Mouse (Mus musculus): ENCODE measurements at regions not wholly inside any gene's neighbourhood (a gene's known extent, or its start where the extent isn't known, plus 50 kb on each side); places are given as distances from the start of the nearest gene placed in this dataset.

DNA sequence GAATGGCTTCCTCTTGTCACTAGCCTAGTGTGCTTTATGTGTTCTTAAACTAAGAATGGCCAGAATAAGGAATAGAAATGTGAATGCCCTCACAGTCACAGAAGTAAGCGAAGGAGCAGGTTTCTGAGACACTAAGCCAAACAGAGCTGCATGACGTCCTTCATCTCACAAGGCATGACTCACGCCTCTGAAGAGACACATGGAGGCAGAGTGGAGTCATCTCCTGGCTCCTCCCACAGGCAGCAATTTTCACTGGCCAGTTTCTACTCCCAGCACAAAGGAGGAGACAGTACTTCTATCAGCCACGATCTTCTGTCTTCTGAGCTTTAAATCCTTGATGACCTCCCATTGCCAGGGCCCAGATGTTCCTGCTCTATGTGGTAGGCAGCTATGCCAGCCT, 291.3 kb upstream of the Rnf32 start:
- DNase-seq, result no peak

DNA sequence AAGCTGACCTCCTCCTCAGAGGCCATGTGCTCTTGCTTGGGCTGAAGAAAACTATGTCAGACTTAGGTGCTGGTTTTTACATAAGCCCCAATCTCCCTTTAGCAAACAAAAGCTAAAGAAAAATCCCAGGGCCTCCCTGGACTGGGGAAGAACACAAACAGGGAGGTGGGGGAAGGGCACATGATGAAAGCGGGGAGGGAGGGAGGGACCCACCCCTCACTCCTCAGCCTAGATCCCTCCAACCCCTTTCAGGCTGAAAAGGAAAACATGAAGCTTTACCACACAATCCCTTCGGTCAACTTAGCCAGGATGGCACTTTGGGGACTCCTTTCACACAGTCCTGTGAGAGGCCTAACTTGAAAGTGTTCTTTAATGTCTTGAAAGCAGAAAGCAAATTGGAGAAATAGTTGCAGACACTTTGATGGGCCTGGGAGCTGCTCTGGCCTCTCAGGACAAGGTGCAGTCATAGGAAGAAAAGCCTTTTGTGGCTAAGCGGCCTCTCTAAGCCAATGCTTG, 291.9 kb upstream of the Rnf32 start:
- DNase-seq, result no peak

DNA sequence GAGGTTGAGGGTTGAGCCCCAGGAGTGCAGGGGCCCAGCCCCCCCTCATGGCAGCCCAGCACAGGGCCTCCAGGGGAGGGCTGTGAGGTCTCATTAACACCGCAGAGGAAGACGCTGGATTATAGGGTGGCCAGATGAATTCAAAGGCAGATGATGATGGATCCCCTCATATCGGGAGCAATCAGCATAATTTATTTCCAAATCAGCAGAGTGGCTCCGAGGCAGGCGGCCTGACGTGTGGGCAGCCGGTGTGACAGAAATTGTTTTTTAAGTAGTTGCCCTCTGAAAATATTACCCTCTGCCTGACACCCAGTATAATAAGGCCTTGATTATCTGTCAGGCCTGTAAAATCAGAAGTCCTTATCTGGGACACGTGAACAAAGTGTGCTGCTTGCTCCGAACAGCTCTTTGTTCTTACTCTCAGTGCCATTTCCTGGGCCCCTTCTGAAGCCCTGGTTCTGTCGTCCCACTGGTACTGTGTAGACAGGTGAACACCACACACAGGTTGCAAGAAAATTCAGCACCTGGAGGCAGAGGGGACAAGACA, 303.0 kb upstream of the Rnf32 start:
- no peak for DNase-seq

DNA sequence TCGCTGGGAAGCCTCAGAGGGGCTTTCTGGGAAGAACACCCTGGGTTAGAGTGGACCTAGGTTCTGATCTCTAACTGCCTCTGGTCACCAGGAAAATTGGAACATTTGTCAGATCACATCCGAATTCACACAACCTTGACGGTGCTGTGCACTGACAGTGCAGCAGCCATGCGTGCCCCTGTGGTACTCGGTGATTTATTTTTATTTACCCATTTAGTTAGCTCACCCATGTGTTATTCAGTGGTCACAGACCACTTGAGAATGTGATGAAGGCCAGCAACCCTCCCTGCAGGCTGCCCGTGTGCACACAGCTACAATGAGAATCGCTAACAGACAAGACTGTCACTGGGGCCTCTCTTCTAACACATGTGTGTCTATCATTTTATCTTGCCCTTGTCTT, 303.8 kb upstream of the Rnf32 start:
- DNase-seq, result no peak

DNA sequence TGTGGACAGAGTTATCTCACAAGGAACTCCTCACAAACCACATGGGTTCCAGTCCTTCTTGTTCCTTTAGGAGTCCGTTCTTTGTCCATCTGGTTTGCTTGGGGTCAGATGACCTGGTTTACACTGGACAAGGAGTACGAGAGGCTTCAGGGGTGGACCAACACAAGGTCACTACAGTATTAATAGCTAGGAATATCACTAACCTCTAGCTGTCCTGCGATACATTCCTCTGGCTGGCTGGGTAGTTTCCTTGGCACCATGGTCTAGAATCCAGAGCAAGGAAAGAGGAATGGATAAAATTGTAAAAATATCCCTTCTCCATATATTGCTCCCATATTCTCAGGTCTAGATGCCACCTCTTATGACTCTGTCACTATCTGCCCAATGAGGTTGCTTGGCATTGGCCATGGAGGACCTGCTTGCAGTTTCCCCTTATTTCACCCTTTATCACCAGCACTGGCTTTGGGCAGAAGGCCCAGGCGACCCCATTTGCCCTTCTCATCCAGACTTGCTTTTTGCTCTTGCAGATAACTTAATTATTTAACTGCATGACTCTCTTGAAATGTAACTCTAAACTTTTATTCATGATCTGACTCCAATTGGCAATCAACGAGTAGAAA, 310.9 kb upstream of the Rnf32 start:
- no peak for DNase-seq

DNA sequence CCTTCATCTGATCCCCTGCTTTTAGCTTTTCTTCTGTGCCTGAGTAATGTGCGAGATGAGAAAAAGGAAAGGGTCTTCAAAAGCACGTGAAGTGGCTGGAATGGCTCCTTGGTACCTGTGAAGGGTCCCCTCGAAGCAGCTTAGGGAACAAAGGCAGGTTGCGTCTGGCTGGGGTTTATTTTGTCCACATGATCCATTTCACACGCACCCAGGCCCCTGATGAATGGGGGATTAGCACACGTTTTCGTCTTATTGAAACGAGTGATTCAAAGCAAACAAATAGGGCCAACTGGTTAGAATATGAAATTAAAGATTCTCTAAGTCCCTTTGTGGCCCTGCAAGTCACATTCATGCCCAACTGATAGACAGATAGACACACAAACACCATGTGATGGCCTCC, 319.6 kb upstream of the Rnf32 start:
- DNase-seq, result no peak

DNA sequence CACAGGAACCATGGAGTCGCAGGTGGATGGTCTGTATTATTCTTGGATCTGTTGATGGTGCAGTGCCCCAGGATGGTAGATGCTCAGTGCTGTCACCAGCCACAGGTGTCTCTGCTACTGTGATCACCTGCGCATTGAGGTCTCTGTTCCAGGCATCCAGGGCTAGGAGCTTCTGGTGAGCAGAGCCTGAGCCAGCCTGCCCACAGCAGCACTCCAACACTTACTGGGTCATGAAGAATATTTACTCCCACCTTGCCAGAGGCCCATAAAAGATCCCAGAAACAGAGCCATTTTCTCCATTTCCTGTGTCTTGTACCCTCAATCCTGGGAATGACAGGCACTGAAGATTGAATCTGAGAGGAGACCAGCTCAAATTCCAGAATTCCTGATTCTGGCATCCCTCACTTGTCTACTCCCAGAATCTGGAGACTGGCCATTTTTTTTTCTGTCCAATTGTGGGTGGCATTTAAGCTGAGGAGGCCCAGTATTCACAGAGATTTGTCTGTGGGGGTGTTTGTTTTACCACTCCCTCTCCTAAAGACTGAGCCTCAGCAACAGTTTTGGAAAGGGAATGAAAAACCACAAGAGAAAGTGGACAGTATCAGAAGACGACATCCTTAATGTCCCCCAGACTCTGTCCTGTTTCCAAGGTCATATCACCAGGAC, 322.1 kb upstream of the Rnf32 start:
- no peak for DNase-seq

DNA sequence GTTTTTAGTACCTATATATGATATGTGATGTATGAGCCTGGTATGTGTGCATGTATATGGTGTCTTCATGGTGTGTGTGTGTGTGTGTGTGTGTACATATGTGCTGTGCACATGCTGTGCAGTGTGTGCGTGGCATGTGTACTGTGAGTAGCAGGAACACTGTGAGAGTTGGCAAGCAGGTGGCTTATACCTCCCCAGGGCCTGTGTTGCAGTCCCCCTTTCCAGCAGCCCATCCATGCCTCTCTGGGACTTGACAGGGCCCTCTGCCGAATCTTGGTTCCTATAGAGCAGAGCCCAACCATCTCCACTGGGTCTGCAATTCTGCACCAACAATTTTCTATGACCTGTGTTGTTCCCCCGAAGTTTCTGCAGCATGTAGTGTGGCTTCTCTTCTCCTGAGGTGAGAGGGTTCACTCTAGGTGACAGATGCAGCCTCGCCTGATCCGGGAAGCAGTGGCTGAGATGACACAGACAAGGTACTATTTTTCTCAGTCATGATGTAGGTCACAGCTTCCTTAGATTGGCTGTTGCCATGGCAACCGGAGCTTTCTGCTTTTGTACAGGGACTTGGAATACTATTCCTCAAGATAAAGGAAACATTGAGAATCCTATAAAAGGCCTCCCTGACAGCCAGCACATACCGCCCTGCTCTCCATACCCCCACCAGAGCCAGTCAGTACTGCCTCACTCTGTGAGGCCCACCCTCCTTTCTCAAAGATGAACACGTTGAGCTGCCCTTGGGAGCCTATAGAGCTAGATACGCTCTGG, 336.0 kb upstream of the Rnf32 start:
- DNase-seq, result no peak

DNA sequence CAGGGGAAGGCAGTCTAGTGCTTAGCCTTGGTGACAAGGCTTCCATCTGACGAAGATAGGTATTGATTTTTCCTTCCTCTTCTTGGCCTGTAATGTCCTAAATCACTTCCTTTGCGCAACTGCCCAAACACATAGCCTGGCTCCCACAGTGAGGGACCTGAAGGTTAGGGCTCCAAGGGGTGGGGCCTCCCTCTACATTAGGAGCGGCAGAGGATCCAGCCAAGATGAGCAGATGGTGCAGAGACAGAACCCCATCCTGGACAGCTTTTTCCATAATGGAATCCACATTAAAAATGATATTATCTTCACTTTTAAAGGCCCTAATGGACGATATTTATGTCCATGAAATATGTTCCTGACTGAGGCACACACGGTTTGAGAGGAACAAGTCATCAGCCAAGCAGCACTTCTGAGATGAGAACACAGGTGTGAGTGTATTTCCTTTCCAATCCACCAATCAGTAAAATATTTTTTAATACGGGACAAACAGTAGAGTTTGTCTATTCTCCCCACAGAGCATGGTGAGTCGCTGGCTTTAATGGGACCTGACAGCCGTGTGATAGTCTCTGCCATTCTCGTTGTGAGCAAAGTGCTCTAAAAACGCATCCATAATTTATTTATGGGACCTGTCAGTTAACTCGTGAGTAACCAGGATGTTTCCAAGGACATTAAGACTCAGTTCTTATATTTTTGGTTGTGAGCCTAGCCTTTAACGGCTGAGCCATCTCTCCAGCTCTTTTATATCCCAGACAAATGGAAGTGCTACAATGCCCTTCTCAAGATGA, 357.5 kb upstream of the Rnf32 start:
- no peak for DNase-seq

DNA sequence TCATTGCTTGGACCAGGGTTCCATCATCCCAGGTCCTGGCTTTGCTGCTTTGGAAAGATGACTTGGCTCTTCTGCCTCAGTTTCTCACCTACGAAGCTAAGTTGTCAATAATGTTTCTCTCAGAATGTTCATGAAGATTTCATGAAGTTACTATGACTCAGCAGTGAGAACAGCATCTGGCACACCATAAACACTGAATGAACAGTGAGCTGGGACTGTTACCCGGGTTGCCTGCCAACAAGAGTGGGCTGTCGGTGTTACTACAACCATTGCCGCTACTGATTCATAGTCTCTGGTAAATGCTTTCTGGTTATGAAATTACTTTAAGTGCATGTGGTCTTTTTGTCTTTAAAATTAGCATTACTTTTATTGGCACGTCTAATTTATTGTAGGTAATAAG, 352.0 kb upstream of the Shh start:
- no peak for DNase-seq

DNA sequence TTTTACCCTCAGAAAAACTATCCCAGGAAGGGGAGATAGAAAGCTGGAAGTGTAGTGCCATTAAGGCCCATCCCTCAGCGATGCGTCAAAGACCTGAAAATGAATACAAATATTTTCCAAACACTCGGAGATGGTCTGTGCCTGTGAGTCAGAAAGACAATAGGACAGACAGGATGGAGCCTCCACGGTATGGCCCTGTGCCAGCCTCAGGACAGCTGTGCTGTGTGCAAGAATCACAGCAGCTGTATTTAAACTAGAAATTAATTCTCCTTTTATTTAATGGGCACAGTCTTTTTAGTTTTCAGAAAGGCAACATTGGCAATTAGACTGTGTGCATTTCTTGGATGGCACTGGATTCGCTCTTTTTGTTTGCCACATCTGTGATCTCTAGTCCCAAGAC, 340.9 kb upstream of the Shh start:
- DNase-seq, result no peak

DNA sequence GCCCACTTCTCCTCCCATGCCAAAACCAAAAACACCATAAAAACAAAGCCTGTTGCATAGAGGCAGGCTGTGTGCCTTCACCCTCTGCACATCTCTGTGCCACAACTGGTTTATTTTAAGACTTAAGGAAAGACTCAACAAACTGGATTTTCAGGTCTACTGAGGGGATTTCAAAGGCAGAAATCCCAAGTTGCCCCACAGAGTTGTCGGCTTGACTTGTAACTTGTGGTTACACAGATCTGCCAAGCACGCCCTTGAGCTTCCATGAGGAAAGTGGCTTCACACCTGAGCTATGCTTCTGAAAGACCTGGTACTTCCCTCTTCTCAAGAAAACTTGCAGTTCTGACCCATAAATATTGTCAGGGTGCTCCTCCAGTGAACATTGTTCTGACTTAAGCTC, 332.4 kb upstream of the Shh start:
- DNase-seq, result no peak

DNA sequence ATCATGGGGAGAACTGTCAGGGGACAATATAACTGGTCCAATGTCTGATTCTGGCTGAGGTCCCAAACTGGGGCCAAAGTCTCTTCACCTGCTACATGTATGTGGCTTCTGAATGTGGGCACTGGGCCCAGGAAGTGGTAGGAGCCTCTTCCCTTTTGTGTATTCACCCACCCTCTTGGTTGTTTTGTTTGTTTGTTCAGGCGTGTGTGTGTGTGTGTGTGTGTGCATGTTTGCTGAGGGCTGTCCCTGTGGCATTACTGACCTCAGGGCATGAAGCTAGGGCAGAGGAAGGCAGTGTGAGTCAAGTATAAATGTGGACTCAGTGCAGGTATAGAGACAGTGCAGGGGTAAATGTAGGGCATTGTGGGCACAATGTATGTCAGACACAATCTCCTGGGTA, 331.3 kb upstream of the Shh start:
- DNase-seq, result no peak

DNA sequence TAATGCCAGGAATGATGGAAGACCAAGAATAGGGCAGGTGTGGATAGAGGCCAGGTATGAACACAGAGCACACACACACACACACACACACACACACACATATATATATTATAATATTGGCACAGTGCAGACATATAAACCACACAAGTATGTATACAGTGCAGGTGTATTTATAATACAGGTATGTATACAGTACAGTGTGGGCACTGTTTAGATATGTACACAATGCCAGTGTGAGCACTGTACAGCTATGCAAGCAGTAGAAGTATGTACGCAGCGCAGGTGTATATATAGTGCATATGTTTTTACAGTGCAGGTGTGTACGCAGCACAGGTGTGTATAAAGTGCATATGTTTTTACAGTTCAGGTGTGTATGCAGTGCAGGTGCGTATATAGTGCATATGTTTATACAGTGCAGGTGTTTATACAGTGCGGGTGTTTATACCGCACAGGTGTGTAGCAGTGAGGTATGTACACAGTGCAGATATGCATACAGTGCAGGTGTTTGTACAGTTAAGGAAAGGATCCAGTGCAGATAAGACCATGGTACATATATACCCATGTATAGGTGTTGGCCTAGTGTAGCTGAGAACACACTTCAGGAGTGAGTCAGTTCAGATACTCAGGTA, 328.2 kb upstream of the Shh start:
- no peak for DNase-seq

DNA sequence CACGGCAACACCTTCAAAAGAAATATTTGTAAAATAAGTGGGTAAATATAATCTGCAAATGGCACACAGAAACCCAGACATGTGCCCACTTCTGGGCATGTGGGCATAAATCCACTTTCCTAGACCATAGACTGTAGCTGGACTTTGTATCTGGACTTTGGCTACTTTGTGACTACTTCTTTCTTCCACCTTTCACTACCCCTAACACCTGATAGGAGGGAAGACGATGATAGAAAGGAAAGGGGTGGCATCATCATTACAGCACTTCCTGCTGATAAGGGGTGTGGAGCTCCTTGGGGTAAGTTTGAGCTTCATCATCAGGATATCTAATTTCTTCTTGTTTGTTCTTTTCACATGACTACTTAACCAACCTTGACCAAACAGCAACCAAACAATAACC, 326.7 kb upstream of the Shh start:
- no peak for DNase-seq

DNA sequence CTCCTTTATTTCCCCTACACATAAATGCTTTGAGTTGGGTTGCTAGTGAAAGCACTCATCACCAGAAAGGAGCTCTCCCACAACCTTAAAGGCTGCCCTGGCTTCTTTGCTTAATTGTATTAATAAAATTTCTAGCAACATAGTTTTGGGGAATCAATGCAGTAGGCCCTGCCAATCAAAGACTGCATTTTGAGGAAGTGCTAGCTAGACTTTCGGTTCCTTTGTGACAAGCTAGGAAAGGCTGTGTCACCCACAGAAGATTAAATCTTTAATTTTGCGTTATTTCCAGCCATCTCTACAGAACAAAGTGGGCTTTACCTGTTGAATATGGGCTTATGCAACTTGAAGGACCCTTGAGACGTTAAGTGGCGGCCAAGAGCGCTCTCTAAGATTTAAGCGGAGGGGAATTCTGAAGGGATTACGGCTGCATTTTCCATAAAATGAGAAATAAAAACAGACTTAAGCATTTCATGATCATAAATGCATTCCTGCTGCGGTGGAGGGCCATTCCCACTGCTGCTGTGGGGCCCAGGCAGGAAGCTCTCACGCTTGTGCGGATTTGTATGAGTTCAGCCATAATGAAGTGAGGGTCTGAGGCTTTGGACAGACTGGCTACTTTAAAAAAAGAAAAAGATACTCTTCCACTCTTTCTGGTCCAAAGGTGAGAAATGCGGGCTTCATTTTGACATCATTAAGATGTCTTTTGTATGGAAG, 318.4 kb upstream of the Shh start:
- DNase-seq, result no peak

DNA sequence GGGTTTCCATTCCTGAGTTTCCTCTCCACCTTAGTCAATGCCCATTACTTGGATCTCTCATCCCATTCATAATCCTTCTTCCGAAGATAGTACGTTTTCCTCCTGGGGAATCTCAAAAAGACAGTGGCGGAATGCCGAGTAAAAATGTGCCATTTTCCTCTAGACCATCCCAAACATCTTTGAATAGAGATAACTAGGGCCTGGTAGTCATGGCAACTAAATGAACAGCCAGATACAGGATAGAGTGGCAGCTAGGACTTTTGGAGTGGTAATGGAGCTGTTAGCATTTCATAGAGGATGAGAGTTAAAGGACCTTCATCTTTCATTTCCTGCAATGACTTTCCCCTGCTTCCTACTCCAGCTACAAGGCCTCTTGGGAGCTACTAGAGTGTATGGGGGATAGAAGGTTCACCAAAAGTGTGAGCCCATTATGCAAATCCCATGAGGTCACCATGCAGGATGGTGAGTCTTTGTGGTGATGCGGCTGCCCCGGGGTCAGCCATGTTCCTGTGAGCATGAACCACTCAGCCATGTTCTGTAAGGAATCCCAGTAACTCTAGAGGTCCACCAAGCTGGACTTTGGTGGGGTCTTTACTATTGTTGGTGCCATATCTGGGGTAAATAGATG, 317.4 kb upstream of the Shh start:
- no peak for DNase-seq

DNA sequence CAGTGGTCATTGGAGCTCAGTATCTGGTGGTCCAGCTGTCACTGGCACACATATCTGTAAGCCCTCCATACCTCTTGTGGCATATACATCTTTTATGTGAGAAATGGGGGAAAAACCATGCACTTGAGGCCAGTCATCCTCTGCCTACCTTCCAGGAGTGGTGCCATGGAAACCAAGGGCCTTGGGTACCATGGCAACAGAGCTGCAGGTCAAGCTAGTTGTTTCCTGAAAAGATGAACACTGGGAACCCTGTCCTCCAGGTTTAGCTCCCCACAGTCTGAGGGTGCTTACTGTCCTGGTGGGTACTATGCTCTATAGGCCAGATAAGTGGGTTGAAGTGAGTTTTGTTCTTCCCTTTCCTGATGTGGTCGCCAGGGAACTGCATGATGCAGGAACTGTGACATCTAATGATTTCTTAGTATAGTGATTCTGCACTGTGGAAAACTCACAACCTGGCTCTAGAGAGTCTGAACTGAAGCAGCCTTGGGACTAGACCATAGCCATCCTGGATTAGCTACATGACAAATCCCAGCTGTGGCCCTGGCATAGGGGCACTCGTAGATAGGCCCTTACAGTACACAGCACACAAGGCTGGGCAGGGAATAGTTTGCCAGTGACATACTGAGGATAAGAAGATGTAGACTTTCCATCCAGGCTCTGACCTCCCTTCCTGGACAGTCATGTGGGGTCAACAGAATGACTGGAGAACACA, 308.7 kb upstream of the Shh start:
- no peak for DNase-seq

DNA sequence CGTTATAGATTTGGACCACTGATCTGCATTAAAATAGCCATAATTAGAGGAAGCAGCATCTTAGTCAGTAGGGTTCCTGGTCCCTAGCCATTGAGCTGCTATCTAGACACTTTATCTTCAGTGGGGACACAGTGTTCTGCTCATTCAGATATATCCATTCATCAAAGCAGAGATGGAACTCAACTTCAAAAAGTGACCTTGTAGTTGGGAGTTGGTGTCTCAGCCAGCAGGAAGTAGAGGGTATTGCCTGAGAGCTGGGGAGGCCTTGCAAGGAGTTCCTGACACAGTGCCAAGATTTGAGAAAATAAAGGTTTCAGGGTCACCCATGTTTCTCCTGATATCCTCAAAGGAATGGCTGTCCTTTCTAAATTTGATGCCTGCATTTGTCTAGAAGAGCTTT, 304.7 kb upstream of the Shh start:
- DNase-seq, result no peak

DNA sequence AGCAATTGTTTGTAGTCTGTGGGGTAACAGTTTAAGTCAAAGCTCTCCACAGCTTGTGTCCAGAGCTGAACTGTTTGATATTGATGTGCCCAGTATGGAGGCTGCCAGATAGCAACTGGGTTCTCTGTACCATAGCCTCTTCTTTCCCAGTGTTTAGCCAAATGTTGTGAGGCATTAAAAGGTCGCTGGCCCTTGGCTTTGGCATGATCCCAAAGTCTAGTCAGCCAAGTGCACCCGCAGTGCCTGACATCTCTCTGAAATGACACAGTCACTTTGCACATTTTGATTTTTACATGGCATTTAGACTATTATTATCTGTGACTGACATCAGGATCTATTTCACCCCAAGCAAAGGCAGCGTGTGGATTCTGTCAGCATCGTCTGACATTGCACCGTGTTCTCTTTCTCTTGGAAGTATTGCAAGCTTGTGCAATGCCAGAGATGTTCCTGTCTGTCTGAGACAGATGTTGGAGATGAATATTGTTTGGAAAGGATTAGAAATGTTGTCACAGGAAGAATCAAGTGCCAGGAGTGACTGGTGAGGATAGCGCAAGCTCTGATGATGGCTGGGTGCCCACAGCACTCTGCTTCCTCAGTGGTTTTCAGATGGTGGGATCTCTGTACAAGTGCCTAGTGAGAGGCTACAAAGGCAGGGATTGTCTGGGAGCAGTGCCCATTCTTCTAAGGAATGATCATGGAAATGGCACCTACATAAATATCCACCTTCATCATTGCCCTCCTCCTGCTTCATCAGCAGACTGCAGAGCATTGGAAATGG, 289.3 kb upstream of the Shh start:
- DNase-seq, result no peak
